Mouse (Mus musculus) heart, embryonic 11.5 days (tissue): ENCODE results near the gene Mrpl44. TPM values are rescaled to one million over a fixed set of nuclear protein-coding genes. Genes with fewer than 3 reads are reported as not detected.

Source experiments
- ATAC-seq: fragments of 200-750 bp; cut with Nextera tagmentation; replicated peaks from 2 replicates; pipeline ENCODE4 v1.8.0; 2017; ENCODE audit warnings: moderate library complexity; ENCODE audit not compliant: insufficient number of reproducible peaks, low FRiP score, low TSS enrichment
- H3K27ac ChIP-seq: fragments of 300-500 bp; sonication (generic); 2 replicates; pipeline ENCODE4 v1.5.1; 2014; ENCODE audit warnings: mild to moderate bottlenecking, low read depth, low read length
- H3K27me3 ChIP-seq: fragments of 300-500 bp; sonication (generic); 2 replicates; pipeline ENCODE4 v1.6.1; 2014; ENCODE audit warnings: mild to moderate bottlenecking, low read length, mixed read lengths; ENCODE audit not compliant: control insufficient read depth, insufficient read depth
- H3K36me3 ChIP-seq: fragments of 300-500 bp; sonication (generic); 2 replicates; pipeline ENCODE4 v1.6.1; 2014; ENCODE audit warnings: mild to moderate bottlenecking, low read length, moderate library complexity, mixed read lengths; ENCODE audit not compliant: control insufficient read depth, insufficient read depth
- H3K4me1 ChIP-seq: fragments of 300-500 bp; sonication (generic); 2 replicates; pipeline ENCODE4 v1.6.1; 2014; ENCODE audit warnings: low read length; ENCODE audit not compliant: control insufficient read depth, insufficient read depth
- H3K4me2 ChIP-seq: fragments of 300-500 bp; sonication (generic); 2 replicates; pipeline ENCODE4 v1.6.1; 2014; ENCODE audit warnings: mild to moderate bottlenecking, moderate library complexity
- H3K4me3 ChIP-seq: fragments of 300-500 bp; sonication (generic); 2 replicates; pipeline ENCODE4 v1.5.1; 2014; ENCODE audit warnings: low read depth, low read length
- H3K9ac ChIP-seq: fragments of 300-500 bp; sonication (generic); 2 replicates; pipeline ENCODE4 v1.6.1; 2014; ENCODE audit warnings: mild to moderate bottlenecking, low read depth, low read length, moderate library complexity
- H3K9me3 ChIP-seq: fragments of 300-500 bp; sonication (generic); replicated peaks from 2 replicates; pipeline ENCODE4 v1.6.1; 2016; ENCODE audit warnings: low read length; ENCODE audit not compliant: control insufficient read depth
- WGBS: fragments of 180-500 bp; shearing (Covaris S2); extraction: QIAGEN DNeasy Blood & Tissue Kit; methylation state at CpG from one replicate; pipeline ENCODE4 v1.1.7; 2014; ENCODE audit not compliant: insufficient replicate concordance; 5-methylcytosine and 5-hydroxymethylcytosine counted together
- polyA plus RNA-seq: library from polyadenylated mRNA; unstranded; fragments of >200 nt; fragmentation: Nextera tagmentation; extraction: Ambion mirVana; gene quantifications from 2 replicates; pipeline ENCODE4 v1.2.1, GENCODE M21; 2014

Mrpl44 gene
- polyA plus RNA-seq, result 45.3 and 49.0 TPM in 2 replicates

DNA sequence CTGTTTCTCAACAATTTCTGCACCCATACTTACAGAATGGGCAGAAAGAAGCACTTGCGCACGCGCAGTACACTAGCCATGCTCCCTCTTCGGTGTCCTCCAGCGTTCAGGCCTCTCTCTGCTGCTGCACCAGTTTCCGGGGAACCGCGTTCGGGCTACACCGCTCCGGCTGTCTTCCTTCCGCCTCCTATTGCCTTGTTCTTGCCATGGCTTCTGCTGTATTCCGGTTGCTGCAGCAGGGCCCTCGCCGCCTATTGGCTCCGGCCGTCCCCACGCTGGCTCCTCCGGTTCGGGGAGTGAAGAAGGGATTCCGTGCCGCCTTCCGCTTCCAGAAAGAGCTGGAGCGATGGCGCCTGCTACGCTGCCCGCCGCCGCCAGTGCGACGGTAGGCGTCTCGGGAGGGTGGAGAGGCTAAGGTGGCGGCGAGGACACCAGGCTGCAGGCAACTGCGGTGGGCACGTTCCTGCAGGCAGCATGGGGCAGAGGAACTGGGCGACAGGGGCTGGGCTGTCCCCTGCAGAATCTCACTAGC is at the start of gene Mrpl44, which contains the start of gene Wdfy1:
Gene Mrpl44 (plus strand): TSS at position 92 of the 532 bp plus-strand sequence.
Gene Wdfy1 (minus strand): TSS at position 217 of the 532 bp plus-strand sequence.
- peak; percentile 97 for ATAC-seq
- peaks cover 15% of the 10 kb centered on the region for H3K36me3 ChIP-seq
- H3K4me2 ChIP-seq, result peak within 1 kb of the TSS; percentile 69
- H3K9ac ChIP-seq, result peak within 1 kb of the TSS; percentile 81
- no peaks in the 10 kb centered on the region for H3K27me3 ChIP-seq
- WGBS, result under 1% methylated on average over 38 of the region's 38 CpGs
- H3K27ac ChIP-seq, result peak within 1 kb of the TSS; percentile 73
- peaks cover 2% of the 10 kb centered on the region; the same call in 1 of the 2 replicates for H3K4me1 ChIP-seq
- peak within 1 kb of the TSS; percentile 68 for H3K4me3 ChIP-seq
- no peaks in the 10 kb centered on the region for H3K9me3 ChIP-seq

- Histone ChIP-seq H3K27ac (no peak overlapping the region), H3K4me3 (no peak overlapping the region), H3K27me3 (no peaks in the 10 kb centered on the region), H3K9ac (no peak overlapping the region), H3K9me3 (no peaks in the 10 kb centered on the region), H3K4me2 (no peak overlapping the region), H3K36me3 (no peaks in the 10 kb centered on the region), H3K4me1 (no peaks in the 10 kb centered on the region)
- no peak for ATAC-seq
- WGBS, result 79% methylated on average over 5 of the region's 5 CpGs
These were observed 41.0 kb upstream of the Mrpl44 start for GRCm38 (mm10) chr1:79734794-79735193.

DNA sequence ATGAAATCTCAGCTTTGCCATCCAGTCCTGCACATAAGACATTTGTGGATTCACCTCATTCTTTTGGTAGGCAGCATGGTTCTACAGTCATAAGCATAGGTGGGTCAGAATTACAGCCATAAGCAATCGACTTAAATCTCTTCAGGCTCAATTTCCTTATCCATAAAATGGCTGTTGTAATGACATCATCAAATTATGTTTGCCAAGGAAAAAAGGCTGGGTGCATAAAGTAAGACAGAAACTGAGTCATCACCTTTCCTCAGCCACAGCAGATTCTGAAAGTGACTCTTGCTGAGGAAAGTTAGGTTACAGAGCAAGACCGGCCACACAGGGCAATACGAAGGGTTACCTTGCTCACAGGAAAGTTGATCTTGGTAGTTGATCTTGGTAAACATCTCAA is 39.4 kb upstream of the Mrpl44 start:
- Histone ChIP-seq H3K4me2 (no peak overlapping the region), H3K9ac (no peak overlapping the region), H3K4me1 (no peaks in the 10 kb centered on the region), H3K27me3 (no peaks in the 10 kb centered on the region), H3K27ac (no peak overlapping the region), H3K36me3 (no peaks in the 10 kb centered on the region), H3K9me3 (no peaks in the 10 kb centered on the region), H3K4me3 (no peak overlapping the region)
- no peak for ATAC-seq
- WGBS, result 85% methylated on average over 3 of the region's 3 CpGs

DNA sequence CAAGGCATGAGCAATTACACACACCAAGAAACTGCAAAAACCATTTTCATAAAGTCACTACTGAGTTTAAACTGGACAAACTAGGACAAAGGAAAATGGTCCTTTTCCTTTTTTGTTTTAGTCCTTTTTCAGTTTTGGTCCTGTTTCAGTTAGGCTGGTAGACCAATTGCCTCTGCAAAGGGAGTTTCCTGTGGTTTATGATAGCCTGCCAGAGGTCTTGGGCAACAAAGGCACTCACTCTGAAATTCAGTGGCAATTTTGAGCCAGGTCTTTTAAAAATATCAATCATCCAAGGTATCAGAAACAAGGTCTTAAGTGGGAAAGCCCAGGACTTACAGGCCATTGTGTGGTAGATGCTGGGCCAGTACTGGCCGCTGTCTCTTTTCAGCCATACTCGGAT is 36.1 kb upstream of the Mrpl44 start:
- WGBS, result 92% methylated on average over 2 of the region's 2 CpGs

GRCm38 (mm10) chr1:79741002-79741401 is 34.8 kb upstream of the Mrpl44 start:
- Histone ChIP-seq H3K9ac (no peak overlapping the region), H3K4me1 (0 out of 2 replicates have a peak, but pooled peaks cover 2% of the 10 kb centered on the region), H3K9me3 (no peaks in the 10 kb centered on the region), H3K4me2 (no peak overlapping the region), H3K27me3 (no peaks in the 10 kb centered on the region), H3K27ac (peak overlapping the region; percentile 4; the same call in 1 of the 2 replicates), H3K4me3 (no peak overlapping the region), H3K36me3 (no peaks in the 10 kb centered on the region)
- no peak; the same call in 1 of the 2 replicates for ATAC-seq
- 67% methylated on average over 4 of the region's 4 CpGs for WGBS

More for the DNA sequence above, 36.1 kb upstream of the Mrpl44 start:
- Histone ChIP-seq H3K4me3 (no peak overlapping the region), H3K9ac (no peak overlapping the region), H3K4me2 (no peak overlapping the region), H3K27me3 (no peaks in the 10 kb centered on the region), H3K36me3 (no peaks in the 10 kb centered on the region), H3K9me3 (no peaks in the 10 kb centered on the region), H3K4me1 (no peaks in the 10 kb centered on the region), H3K27ac (no peak overlapping the region)
- no peak for ATAC-seq

- Histone ChIP-seq H3K27ac (no peak overlapping the region), H3K4me2 (no peak overlapping the region), H3K4me1 (peaks cover 5% of the 10 kb centered on the region; the same call in 1 of the 2 replicates), H3K9me3 (no peaks in the 10 kb centered on the region), H3K9ac (no peak overlapping the region), H3K36me3 (no peaks in the 10 kb centered on the region), H3K27me3 (no peaks in the 10 kb centered on the region), H3K4me3 (no peak overlapping the region)
- 90% methylated on average over 7 of the region's 7 CpGs for WGBS
- no peak for ATAC-seq
These were observed 32.9 kb upstream of the Mrpl44 start for GRCm38 (mm10) chr1:79742949-79743348.

GRCm38 (mm10) chr1:79743385-79743784 is 32.4 kb upstream of the Mrpl44 start:
- 95% methylated on average over 1 of the region's 1 CpGs for WGBS
- no peak overlapping the region for H3K27ac ChIP-seq
- H3K36me3 ChIP-seq, result no peaks in the 10 kb centered on the region
- no peak overlapping the region for H3K9ac ChIP-seq
- no peak overlapping the region for H3K4me2 ChIP-seq
- H3K9me3 ChIP-seq, result no peaks in the 10 kb centered on the region
- no peak overlapping the region for H3K4me3 ChIP-seq
- peaks cover 5% of the 10 kb centered on the region; the same call in 1 of the 2 replicates for H3K4me1 ChIP-seq
- no peaks in the 10 kb centered on the region for H3K27me3 ChIP-seq
- no peak for ATAC-seq

DNA sequence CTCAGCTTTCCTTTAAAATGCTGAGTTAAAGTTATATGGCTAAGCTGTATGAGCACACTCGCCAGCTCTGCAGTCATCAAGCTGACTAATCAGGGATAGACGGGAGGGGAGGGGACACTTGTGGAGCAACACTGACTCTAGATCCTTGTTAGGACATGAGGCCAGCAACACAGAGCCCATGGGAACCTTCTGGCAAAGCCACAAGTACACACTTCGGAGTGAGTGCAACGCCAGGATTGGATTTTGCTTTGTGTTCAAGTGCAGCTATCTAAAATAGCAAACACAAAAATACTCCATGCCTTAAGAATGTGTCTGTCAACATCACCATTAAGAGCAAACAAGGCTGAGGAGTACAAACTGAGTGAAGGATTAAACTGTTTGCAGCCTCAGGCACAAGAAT is 29.8 kb upstream of the Mrpl44 start:
- H3K9me3 ChIP-seq, result no peaks in the 10 kb centered on the region
- no peak for ATAC-seq
- H3K27me3 ChIP-seq, result no peaks in the 10 kb centered on the region
- H3K9ac ChIP-seq, result no peak overlapping the region
- WGBS, result 66% methylated on average over 4 of the region's 4 CpGs
- H3K36me3 ChIP-seq, result no peaks in the 10 kb centered on the region
- H3K4me1 ChIP-seq, result peaks cover 11% of the 10 kb centered on the region
- H3K4me3 ChIP-seq, result no peak overlapping the region
- peak overlapping the region; percentile 46; the same call in 1 of the 2 replicates for H3K27ac ChIP-seq
- no peak overlapping the region for H3K4me2 ChIP-seq

DNA sequence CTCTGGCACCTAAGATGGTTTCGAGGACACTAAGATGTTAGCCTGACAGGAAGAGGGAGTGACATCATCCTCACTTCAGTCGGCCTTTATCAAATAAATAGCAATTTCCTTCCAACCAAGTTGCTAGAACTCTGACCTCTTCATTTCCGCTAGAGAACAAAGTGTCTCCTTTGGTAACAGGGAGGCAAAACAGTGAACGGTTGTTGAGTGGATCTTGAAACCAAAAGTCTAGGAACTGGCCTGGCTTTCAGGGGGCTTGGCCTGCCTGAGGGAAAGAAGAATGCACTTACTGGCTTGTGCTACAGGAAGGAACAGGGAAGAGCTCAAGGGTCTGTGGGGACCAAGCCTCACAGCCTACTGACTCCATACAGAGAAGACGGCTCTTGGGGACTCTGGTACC is 24.6 kb upstream of the Mrpl44 start:
- H3K4me2 ChIP-seq, result no peak overlapping the region
- H3K9me3 ChIP-seq, result no peaks in the 10 kb centered on the region
- no peak overlapping the region for H3K4me3 ChIP-seq
- peaks cover 10% of the 10 kb centered on the region for H3K4me1 ChIP-seq
- peak overlapping the region; percentile 59; the same call in 1 of the 2 replicates for H3K27ac ChIP-seq
- no peak; the same call in 1 of the 2 replicates for ATAC-seq
- no peaks in the 10 kb centered on the region for H3K27me3 ChIP-seq
- no peak overlapping the region for H3K9ac ChIP-seq
- 58% methylated on average over 5 of the region's 5 CpGs for WGBS
- H3K36me3 ChIP-seq, result no peaks in the 10 kb centered on the region
